Mouse (Mus musculus) midbrain, embryonic 13.5 days (tissue): ENCODE measurements around the gene Erh. TPM values are rescaled to one million over a fixed set of nuclear protein-coding genes. Genes with fewer than 3 reads are reported as not detected.

Source experiments
- ATAC-seq: fragments of 200-750 bp; cut with Nextera tagmentation; 2 replicates; pipeline ENCODE4 v1.8.0; 2017; ENCODE audit warnings: mild to moderate bottlenecking, moderate TSS enrichment, moderate library complexity
- H3K27ac ChIP-seq: fragments of 300-500 bp; sonication (generic); 2 replicates; pipeline ENCODE4 v1.5.1; 2015; ENCODE audit warnings: inconsistent platforms, mild to moderate bottlenecking, moderate library complexity
- H3K27me3 ChIP-seq: fragments of 300-500 bp; sonication (generic); 2 replicates; pipeline ENCODE4 v1.6.1; 2015; ENCODE audit warnings: mild to moderate bottlenecking, inconsistent platforms
- H3K36me3 ChIP-seq: fragments of 300-500 bp; sonication (generic); 2 replicates; pipeline ENCODE4 v1.6.1; 2015; ENCODE audit warnings: mild to moderate bottlenecking, inconsistent platforms
- H3K4me1 ChIP-seq: fragments of 300-500 bp; sonication (generic); replicated peaks from 2 replicates; pipeline ENCODE4 v1.6.1; 2015; ENCODE audit warnings: inconsistent platforms
- H3K4me2 ChIP-seq: fragments of 300-500 bp; sonication (generic); replicated peaks from 2 replicates; pipeline ENCODE4 v1.6.1; 2015; ENCODE audit warnings: moderate library complexity, mild to moderate bottlenecking, inconsistent platforms
- H3K4me3 ChIP-seq: fragments of 300-500 bp; sonication (generic); replicated peaks from 2 replicates; pipeline ENCODE4 v1.5.1; 2015; ENCODE audit warnings: mild to moderate bottlenecking, inconsistent platforms
- H3K9ac ChIP-seq: fragments of 300-500 bp; sonication (generic); replicated peaks from 2 replicates; pipeline ENCODE4 v1.6.1; 2015; ENCODE audit warnings: mild to moderate bottlenecking, inconsistent platforms
- H3K9me3 ChIP-seq: fragments of 300-500 bp; sonication (generic); 2 replicates; pipeline ENCODE4 v1.6.1; 2016; ENCODE audit warnings: mild to moderate bottlenecking, inconsistent platforms
- WGBS: fragments of 180-500 bp; shearing (Covaris S2); methylation state at CpG from one replicate; pipeline ENCODE4 v1.1.7; 2015; 5-methylcytosine and 5-hydroxymethylcytosine counted together
- polyA plus RNA-seq: library from polyadenylated mRNA; unstranded; fragments of >200 nt; fragmentation: Nextera tagmentation; extraction: Ambion mirVana; gene quantifications from 2 replicates; pipeline ENCODE4 v1.2.1, GENCODE M21; 2015

Erh gene
- polyA plus RNA-seq = 367 and 391 TPM in 2 replicates

DNA sequence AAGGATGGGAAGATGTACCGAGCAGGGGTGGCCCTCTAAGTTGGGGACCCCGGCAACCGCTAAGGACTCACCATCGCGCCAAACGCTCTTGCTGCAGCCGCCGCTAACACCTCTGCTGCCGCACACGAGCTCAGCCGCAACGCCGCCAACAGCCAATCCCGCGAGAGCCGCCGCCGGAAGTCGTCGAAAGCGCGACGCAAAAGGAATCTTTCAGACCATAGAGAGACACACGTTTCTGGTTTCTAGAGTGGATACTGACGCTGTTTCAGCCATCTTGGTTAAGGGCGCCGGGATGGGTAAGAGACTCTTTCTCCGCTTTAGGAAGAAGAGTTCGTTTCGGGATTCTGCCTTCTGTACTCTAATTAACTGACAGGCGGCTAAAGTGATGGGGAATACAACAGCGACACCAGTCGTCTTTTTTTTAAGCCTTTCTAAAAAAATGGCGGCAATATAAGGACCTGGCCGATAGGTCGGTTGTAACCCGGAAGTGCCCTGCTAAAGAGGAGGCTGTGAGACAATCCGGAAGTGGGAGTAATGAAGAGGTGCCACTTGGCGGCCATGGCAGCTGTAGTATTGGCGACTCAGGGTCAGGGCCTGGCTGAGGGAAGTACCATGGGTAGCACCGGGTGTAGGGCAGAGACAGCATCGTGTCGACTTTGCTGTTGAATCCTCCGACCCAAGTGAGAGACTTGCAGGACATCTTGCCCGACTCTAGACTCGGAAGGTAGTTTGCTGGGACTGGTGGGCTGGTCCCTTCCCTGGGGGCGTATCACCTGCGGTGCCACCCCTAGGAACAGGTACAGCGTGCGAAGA is at the start of gene Erh, which contains the start of gene Slc39a9:
Erh (minus strand) TSS at position 649 of the 813 bp plus-strand sequence.
Slc39a9 (plus strand) TSS at position 191 of the 813 bp plus-strand sequence.
- peak within 1 kb of the TSS; percentile 91 for H3K27ac ChIP-seq
- WGBS = under 1% methylated on average over 50 of the region's 50 CpGs
- peak within 1 kb of the TSS; percentile 97 for H3K9ac ChIP-seq
- peaks cover 33% of the 10 kb centered on the region for H3K36me3 ChIP-seq
- H3K27me3 ChIP-seq = no peaks in the 10 kb centered on the region
- peaks cover 51% of the 10 kb centered on the region for H3K4me1 ChIP-seq
- peak; percentile 98 for ATAC-seq
- H3K4me2 ChIP-seq = peak within 1 kb of the TSS; percentile 97
- H3K9me3 ChIP-seq = no peaks in the 10 kb centered on the region
- H3K4me3 ChIP-seq = peak within 1 kb of the TSS; percentile 99

DNA sequence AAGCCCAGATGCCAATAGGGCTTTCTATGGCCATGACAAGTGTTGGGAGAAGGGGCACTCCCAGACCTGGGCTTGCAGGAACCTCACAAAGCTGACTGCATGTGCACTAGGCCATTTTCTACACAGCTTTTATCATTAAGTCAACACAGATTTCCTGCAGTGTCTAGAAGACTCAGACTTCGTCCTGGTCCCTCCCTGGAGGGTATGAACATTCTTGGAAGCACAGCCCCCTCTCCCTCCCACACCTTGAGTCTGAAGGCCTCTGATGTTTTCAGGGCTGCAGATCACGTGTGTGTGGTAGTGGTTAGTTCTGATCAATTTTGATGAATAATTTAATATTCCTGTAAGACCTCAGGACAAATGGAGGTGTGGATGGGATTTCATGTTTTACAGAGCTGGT is 49.6 kb upstream of the Erh start:
- peaks cover 17% of the 10 kb centered on the region for H3K4me1 ChIP-seq
- peaks cover 55% of the 10 kb centered on the region for H3K27me3 ChIP-seq
- no peaks in the 10 kb centered on the region for H3K9me3 ChIP-seq
- H3K27ac ChIP-seq = no peak overlapping the region
- 44% methylated on average over 2 of the region's 2 CpGs for WGBS
- peak; percentile 55 for ATAC-seq
- H3K9ac ChIP-seq = no peak overlapping the region
- no peak overlapping the region for H3K4me3 ChIP-seq
- no peak overlapping the region for H3K4me2 ChIP-seq
- H3K36me3 ChIP-seq = no peaks in the 10 kb centered on the region

DNA sequence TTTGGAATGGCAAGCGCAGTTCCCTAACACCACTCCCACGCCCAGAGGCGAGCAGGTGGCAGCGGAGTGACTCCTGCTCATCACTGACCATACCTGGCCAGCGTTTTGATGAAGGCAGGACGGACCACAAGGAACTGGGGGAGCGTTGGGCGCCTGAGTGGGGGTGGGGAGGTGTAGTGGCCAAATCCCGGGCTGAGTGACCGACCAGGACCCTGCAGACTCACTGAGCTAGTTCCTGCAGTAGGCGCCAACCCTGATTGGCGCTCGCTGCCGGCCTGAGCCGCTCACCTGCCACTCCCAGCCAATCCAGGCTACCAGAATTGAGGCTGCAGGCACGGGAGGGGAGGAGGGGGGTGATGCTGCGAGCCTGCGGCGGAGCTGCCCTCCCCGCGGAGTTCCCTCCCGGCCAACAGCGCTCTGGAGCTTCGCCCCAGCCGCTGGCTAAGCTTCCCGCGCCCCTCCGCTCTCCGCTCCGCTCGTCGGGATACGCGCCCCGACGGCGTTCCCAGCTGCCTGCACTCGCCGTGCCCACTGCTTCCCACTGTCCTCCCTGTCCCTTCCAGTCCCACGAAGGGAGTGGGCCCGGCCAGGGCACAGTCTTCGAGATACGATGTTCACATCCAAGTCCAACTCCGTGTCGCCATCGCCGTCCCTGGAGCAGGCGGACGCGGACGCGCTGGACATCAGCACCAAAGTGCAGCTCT is 48.3 kb upstream of the Erh start, which contains the start of gene Plekhd1:
Plekhd1 (plus strand) TSS at position 323 of the 704 bp plus-strand sequence.
- peaks cover 55% of the 10 kb centered on the region for H3K27me3 ChIP-seq
- H3K4me2 ChIP-seq = peak within 1 kb of the TSS; percentile 59
- peak within 1 kb of the TSS; percentile 45 for H3K4me3 ChIP-seq
- WGBS = 1% methylated on average over 51 of the region's 52 CpGs
- peak; percentile 78 for ATAC-seq
- H3K9me3 ChIP-seq = no peaks in the 10 kb centered on the region
- no peak within 1 kb of the TSS for H3K27ac ChIP-seq
- H3K9ac ChIP-seq = peak within 1 kb of the TSS; percentile 51
- H3K4me1 ChIP-seq = peaks cover 17% of the 10 kb centered on the region
- no peaks in the 10 kb centered on the region for H3K36me3 ChIP-seq

DNA sequence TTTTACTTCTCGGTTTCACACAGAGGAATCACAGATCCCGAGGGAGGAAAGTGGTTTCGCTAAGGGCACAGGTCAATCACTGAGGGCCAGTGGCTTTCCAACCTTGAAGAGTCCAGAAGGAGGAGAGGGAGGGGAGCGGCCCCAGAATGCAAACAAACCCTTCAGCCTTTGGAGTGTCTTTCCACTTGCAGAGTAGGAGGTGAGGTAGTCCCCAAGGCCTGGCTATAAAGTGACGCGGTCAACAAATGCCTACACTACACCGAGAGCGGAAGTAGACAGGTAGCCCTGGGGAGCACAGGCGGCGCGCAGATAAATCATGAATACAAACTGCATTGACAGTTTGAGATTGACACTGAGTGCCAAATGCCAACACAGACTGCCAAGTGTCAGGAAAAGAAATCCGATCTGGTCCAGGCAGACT is 47.5 kb upstream of the Erh start:
- H3K9ac ChIP-seq = no peak overlapping the region
- H3K4me2 ChIP-seq = peak overlapping the region; percentile 59
- H3K27me3 ChIP-seq = peaks cover 55% of the 10 kb centered on the region
- H3K9me3 ChIP-seq = no peaks in the 10 kb centered on the region
- no peaks in the 10 kb centered on the region for H3K36me3 ChIP-seq
- no peak overlapping the region for H3K27ac ChIP-seq
- 16% methylated on average over 12 of the region's 12 CpGs for WGBS
- peak overlapping the region; percentile 45; the same call in 1 of the 2 replicates for H3K4me3 ChIP-seq
- no peak for ATAC-seq
- peaks cover 17% of the 10 kb centered on the region for H3K4me1 ChIP-seq

DNA sequence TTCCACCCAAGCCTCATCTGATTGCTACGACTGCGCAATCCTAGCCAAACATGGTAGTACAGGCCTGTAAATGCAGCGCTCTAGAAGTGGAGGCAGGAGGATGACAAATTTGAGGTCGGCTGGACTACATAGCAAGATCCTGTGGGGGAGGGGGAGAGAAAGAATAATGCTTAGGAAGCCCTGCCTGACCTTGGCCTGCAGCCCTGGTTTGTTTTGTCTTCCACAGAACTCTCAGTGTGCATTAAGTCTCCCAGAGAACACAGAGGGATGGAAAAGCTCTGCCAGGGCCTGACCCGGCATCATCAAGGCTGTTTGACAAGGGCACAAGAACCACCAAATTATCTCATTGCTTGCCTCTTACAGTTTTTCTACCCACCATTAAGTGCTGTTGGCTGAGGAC is 45.6 kb upstream of the Erh start:
- H3K27ac ChIP-seq = no peak overlapping the region
- no peaks in the 10 kb centered on the region for H3K36me3 ChIP-seq
- no peak overlapping the region for H3K4me2 ChIP-seq
- H3K9ac ChIP-seq = no peak overlapping the region
- H3K4me3 ChIP-seq = no peak overlapping the region
- ATAC-seq = no peak
- peaks cover 15% of the 10 kb centered on the region for H3K4me1 ChIP-seq
- 66% methylated on average over 5 of the region's 5 CpGs for WGBS
- no peaks in the 10 kb centered on the region for H3K9me3 ChIP-seq
- peaks cover 45% of the 10 kb centered on the region for H3K27me3 ChIP-seq

DNA sequence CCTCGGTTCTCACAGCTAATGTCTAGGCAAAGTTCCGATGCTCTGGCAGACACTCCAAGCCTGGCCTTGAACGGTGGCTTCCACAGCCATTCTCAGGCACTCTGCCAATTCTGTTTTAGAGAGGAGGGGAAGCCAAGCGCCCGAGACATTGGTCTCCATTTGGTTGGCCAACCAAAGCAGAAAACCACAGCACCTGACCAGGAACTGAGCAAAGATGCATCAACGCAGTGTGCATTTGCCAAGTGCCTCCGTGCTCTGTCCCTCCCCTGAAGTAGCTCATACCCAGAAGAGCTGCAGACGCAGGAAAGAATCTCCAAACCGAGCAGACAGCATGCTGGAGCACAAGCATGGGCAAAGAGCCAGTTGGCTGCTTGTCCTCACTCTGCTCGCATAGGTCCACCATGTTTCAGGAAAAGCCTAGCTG is 43.7 kb upstream of the Erh start:
- 83% methylated on average over 10 of the region's 10 CpGs for whole genome bisulfite sequencing

DNA sequence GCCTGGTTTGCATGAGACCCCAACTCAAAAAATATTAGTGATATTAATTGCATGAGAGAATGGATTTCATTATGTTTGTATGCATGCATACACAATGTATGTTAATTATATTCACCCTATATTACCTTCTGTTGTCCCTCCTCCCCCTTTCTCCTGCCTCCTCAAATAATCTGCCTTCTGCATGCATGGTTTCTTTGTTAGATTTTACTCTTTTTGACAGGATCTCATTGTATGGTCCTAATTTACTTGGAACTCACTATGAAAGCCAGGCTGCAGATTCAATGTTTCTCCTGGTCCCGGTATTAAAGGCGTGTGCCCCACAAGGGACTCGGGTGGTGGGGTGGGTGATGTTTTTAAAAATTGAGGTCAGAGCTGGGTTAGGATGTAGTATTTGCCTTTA is 40.2 kb upstream of the Erh start:
- Histone ChIP-seq H3K4me3 (no peak overlapping the region), H3K9ac (no peak overlapping the region), H3K36me3 (peaks cover 10% of the 10 kb centered on the region; the same call in 1 of the 2 replicates), H3K27ac (no peak overlapping the region), H3K4me2 (no peak overlapping the region), H3K9me3 (no peaks in the 10 kb centered on the region), H3K27me3 (no peaks in the 10 kb centered on the region), H3K4me1 (no peaks in the 10 kb centered on the region)
- ATAC-seq = no peak
- WGBS = 76% methylated on average over 3 of the region's 3 CpGs

More for the DNA sequence above, 43.7 kb upstream of the Erh start:
- Histone ChIP-seq H3K36me3 (no peaks in the 10 kb centered on the region), H3K4me3 (no peak overlapping the region), H3K27ac (no peak overlapping the region), H3K27me3 (peaks cover 26% of the 10 kb centered on the region), H3K9me3 (no peaks in the 10 kb centered on the region), H3K4me2 (no peak overlapping the region), H3K9ac (no peak overlapping the region), H3K4me1 (peaks cover 10% of the 10 kb centered on the region)
- ATAC-seq = no peak

DNA sequence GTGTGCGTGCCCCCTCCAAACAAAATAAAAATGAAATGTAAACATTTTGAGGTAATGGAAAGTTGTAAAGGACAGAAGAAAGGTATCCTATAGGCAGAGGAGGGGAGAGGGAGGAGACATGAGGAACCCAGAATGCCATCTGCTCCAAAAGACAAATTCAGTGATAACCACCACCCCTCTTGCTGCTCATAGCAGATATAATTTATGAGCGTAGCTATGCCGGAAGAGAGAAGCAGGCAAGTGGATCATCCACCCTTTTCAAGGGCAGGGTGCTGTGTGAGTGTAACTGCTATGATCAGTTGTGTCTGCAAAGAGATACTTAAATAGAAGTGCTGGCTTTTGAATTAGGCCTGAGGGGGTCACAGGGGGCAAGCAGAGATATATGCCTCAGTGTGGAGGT is 39.4 kb upstream of the Erh start:
- no peak for ATAC-seq
- no peak overlapping the region for H3K4me2 ChIP-seq
- H3K4me1 ChIP-seq = no peaks in the 10 kb centered on the region
- no peaks in the 10 kb centered on the region for H3K9me3 ChIP-seq
- peaks cover 15% of the 10 kb centered on the region; the same call in 1 of the 2 replicates for H3K36me3 ChIP-seq
- H3K27ac ChIP-seq = no peak overlapping the region
- no peak overlapping the region for H3K9ac ChIP-seq
- H3K4me3 ChIP-seq = no peak overlapping the region
- WGBS = 98% methylated on average over 3 of the region's 3 CpGs
- H3K27me3 ChIP-seq = no peaks in the 10 kb centered on the region

DNA sequence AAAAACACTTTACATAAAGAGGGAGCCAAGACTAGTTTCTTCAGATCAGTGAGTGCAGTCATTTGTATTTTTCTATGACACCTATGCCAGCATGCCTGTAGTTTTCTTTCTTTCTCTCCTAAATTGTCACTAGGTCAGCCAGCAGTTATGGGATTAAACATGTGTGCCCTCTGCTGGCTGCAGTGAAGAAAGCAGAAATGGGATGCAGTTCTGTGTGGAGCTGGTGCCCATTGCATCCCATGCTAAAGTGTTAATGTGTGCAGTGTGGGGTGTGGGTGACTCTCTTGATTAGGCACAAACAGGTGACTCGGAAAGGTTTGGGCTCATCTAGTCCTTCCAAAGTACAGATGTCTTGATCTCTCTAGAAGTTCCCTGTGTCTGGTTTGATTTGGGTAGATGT is 37.2 kb upstream of the Erh start:
- WGBS = 76% methylated on average over 1 of the region's 1 CpGs
- ATAC-seq = no peak
- no peaks in the 10 kb centered on the region for H3K27me3 ChIP-seq
- H3K4me2 ChIP-seq = no peak overlapping the region
- no peak overlapping the region for H3K4me3 ChIP-seq
- peaks cover 30% of the 10 kb centered on the region for H3K36me3 ChIP-seq
- H3K27ac ChIP-seq = no peak overlapping the region
- H3K9me3 ChIP-seq = no peaks in the 10 kb centered on the region
- no peak overlapping the region for H3K9ac ChIP-seq
- H3K4me1 ChIP-seq = no peaks in the 10 kb centered on the region

DNA sequence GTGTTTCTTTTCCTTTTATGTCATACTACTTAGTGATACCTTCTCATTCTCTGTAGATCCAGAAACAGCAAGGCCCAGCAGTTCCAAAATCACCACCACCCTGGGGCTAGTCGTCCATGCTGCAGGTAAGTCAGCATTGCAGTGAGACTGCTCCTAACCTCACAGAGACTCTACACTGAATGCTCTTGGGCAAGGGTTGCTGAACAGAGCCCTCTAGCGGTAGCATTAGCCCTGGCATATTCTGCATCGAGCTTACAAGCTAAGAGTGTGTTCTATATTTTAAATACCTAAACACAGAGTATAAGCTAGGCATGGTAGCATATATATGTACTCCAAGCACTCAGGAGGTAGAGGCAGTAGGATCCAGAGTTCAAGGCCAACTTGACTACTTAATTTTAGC is 29.0 kb upstream of the Erh start:
- 22% methylated on average over 3 of the region's 3 CpGs for WGBS
- H3K9ac ChIP-seq = no peak overlapping the region
- H3K9me3 ChIP-seq = no peaks in the 10 kb centered on the region
- H3K4me1 ChIP-seq = no peaks in the 10 kb centered on the region
- no peaks in the 10 kb centered on the region for H3K27me3 ChIP-seq
- H3K4me2 ChIP-seq = no peak overlapping the region
- H3K36me3 ChIP-seq = peaks cover 46% of the 10 kb centered on the region
- H3K27ac ChIP-seq = no peak overlapping the region
- H3K4me3 ChIP-seq = no peak overlapping the region
- ATAC-seq = peak; percentile 40; the same call in 1 of the 2 replicates

DNA sequence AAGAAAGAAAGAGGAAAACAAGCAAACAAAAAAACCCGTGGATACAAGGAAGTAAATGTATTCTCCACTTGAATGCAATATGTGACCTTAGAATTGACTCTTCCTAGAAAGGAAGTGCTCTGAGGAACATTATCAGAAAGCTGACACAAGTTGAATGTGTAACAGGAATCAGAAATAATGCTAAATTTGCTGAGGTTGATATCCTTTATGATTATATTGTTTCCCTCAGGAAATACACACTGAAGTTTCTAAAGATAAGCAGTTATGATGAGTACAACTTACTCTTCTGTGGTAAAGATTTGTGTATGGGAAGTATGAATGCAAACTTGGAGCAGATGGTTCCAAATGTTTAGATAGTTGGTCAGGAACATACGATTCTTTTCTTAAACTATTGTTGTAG is 24.2 kb upstream of the Erh start:
- peaks cover 26% of the 10 kb centered on the region for H3K36me3 ChIP-seq
- 88% methylated on average over 2 of the region's 2 CpGs for WGBS
- H3K9me3 ChIP-seq = no peaks in the 10 kb centered on the region
- H3K27ac ChIP-seq = no peak overlapping the region
- H3K9ac ChIP-seq = no peak overlapping the region
- H3K4me1 ChIP-seq = no peaks in the 10 kb centered on the region
- no peak for ATAC-seq
- H3K27me3 ChIP-seq = no peaks in the 10 kb centered on the region
- no peak overlapping the region for H3K4me3 ChIP-seq
- H3K4me2 ChIP-seq = no peak overlapping the region

DNA sequence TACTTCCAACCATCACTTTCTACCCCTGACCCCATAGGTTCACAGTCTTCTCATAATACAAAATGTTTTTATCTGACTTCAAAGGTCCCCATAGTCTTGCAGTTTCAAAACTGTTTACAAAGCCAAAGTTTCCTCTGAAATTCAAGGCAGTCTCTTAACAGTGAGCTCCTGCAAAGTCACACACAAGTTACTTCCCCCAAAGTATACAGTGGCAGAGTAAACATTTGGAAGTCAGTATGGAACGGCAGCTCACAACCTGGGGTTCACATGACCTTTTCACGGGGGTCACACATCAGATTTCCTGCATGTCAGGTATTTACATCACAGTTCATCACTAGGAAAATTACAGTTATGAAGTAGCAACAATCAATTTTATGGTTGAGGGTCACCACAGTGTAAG is 19.8 kb upstream of the Erh start:
- H3K27ac ChIP-seq = no peak overlapping the region
- H3K9me3 ChIP-seq = no peaks in the 10 kb centered on the region
- H3K27me3 ChIP-seq = no peaks in the 10 kb centered on the region
- no peak overlapping the region for H3K9ac ChIP-seq
- H3K36me3 ChIP-seq = peaks cover 32% of the 10 kb centered on the region
- no peaks in the 10 kb centered on the region for H3K4me1 ChIP-seq
- ATAC-seq = no peak
- WGBS = 86% methylated on average over 2 of the region's 2 CpGs
- H3K4me3 ChIP-seq = no peak overlapping the region
- no peak overlapping the region for H3K4me2 ChIP-seq
